Mouse (Mus musculus) heart, postnatal 4 days (tissue): ENCODE data around the gene Per1. TPM values are rescaled to one million over a fixed set of nuclear protein-coding genes. Genes with fewer than 3 reads are reported as not detected.

Experiments
- DNase-seq: peaks from one replicate; pipeline ENCODE4 v3.0.0; 2021
- total RNA-seq, 2 experiments: library from RNA; stranded (reverse); gene quantifications; 2 replicates each; pipeline ENCODE4 v1.2.3; 2021

The Per1 gene
- total RNA-seq, 2 experiments from 2014 or later: 42.6 to 55.6 TPM

DNA sequence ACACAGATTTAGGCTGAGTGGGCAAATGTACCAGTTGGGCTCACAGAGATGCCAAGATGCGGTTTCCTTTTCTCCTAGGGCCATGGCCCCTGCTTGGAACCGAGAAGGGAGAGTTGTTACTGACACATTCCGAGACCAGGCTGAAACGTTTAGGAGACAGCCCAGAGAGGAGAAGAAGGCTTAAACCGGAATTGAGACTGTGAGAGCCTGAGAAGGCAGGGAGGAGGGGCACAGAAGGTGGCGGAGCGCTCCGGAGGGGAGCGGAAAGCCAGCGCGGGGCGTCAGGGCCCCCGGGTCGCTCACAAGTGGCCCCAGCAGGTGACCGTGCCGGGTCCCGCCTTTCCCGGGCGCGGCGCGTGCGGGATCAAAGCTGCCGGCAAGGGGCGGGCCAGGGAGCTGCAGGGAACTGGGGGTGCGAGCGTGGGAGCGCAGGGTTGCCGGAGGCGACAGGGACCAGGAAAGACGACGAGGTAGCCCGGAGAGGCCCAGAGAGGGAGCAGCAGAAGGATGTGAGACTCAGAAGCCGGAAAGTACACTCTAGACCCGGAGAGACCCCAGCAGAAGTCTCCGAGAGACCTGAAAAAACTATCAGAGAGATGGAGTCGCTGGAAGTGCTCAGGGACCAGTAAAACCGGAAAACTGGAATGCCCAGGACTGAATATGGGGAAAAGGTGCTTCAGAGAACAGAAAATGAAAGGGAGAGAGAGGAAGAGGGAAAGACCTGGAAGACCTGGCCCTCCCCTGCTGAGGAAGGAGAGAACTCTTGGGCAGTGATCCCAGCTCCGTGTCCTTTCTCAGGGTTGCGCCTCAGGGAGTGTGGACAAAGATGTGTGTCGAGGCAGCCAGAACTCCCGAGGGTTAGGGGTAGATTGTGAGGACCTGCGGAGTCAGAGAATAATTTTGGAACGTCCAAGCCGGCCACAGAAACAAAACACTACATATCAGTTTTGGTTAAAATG is 23.0 kb downstream of the Per1 start:
- DNase-seq: peak; percentile 70

DNA sequence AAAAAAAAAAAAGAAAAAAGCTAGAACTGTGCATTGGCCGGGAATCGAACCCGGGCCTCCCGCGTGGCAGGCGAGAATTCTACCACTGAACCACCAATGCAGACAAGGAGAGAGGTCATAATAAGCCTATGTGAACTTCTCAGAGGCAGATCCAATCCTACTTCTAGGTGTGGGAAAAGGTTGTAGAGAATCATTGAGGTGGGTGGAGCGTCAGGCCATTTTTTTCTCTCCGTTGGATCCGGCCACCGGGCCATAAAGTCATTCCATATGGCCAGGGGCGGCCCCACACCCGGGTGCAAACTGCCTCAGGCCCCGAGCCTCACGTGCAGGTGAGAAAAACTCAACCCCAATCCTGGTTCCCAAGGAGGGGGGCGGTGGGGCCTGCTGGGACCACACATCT is 23.7 kb downstream of the Per1 start:
- DNase-seq: peak; percentile 93

DNA sequence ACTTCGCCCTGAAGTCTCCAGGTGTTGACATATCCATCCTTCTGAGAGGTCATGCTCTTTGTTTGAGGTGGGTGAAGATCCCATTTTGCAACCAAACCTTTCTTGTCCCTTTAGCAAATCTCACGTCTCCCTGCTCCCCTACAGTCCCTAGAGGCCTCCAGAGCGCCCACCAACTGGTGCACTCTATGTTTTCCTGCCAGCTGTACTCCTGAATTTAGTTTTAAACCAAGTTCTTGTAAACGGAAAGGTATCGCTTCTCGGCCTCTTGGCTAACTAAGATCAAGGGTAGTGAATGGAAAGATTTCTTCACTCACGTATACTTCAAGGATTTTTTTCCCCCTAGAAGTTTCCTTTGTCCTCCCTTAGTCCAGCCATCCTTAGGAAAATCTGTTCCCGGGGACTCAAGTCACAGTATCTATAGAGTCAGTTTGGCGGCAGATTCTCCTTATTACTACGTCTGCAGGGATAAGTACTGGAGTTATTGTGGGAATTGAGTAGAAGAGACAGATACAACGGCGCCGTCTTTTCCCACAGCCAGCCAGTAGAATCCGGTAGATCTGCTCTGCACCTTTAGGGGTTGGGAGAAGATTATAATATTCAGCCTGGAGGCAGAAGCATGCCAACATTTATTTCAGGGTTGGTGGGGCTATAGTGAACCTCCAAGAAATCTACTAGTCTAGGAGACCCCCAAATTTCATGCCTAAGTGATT is 24.6 kb downstream of the Per1 start:
- DNase-seq: no peak

DNA sequence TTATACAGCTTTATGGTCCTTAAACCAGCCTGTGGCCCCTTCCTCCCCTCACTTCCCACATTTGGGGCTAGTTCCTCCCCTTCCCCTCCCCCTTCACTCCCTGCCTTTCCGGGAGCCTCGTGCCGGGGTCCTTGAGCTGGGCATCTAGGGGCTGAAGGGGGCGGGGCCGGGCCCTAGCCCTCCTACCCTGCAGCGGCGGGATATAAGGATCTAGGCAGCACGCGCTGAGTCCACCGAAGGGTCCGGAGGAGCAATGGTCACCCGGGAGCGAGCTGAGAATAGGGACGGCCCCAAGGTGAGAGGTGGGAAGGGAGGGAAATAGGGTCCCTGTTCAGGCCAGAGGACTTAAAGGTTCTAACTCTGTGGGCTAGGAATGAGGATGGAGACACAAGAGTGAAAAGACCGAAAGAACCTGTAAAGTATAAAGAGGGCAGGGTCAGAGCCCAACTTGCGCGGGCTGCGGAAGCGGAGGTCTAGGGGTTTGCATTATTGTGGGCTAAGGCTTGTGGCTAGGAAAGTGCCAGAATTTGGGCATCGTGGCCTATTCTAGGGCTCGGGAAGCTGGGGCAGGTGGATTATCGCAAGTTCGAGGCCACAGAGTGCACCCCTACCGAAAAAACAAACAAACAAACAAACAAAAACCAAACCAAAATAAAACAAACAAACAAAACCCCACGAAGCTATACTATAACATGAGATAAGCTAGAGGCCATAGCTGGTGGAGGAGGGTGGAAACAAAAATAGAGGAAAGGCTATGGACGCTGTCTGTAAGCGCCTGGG is 25.4 kb downstream of the Per1 start, which contains the start of gene Hes7:
TSS of gene Hes7 (plus strand) at position 184 of the 780 bp plus-strand sequence.
- DNase-seq: peak; percentile 30

DNA sequence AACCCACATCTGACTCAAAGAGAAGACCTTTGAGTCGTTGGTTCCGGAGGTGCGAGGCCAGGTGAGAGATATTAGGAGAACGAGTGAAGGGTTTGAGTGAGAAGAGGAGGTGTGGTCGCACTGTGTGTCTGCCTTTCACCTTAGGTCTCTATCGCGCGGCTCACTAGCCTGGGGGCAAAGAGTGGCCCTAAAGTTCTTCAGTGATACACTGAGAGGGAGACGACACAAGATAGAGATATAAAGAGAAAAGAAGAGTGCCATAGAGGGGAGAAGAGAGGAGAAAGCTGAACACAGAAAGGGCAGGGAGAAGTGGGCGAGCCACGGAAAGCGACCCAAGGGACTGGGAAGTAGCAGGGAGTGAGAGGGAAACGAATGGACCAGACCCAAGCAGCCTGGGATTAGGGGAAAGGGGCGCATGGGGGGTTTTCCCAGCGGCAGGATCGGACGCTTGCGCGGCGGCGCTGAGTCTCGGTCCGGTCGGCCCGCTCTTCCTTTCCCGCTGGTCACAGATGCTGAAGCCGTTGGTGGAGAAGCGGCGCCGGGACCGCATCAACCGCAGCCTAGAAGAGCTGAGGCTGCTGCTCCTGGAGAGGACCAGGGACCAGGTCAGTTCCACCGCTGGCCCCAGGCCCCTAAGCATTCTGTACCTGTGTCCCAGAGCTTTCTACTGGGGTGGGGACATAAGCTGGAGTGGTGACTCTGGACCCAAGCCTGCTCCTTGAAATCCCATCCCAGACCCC is 26.2 kb downstream of the Per1 start:
- DNase-seq: peak; percentile 43

DNA sequence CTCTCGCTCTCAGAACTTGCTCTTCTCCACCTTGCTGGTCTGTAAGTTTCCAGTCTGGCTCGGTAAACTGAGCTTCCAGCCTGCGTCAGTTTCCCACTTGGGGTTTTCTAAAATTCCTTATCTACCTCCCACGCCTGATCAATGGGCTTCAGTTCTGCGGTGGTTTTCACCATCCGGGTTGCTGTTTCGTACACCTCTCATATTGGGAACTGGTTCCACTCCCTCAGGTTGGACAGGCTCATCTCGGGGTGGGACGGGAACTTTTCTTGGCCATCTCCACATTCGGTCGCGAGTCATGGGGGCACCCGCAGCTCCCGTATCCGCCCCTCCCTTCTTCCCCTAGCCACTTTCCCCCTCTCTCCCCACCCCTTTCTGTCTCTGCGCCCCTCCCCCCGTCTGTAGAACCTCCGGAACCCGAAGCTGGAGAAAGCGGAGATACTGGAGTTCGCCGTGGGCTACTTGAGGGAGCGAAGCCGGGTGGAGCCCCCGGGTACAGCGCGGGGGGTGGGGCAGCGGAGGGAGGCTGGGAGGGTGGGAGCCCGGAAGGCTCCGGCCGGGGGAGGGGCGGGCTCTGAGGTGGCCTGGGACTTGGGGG is 26.8 kb downstream of the Per1 start:
- no peak for DNase-seq

DNA sequence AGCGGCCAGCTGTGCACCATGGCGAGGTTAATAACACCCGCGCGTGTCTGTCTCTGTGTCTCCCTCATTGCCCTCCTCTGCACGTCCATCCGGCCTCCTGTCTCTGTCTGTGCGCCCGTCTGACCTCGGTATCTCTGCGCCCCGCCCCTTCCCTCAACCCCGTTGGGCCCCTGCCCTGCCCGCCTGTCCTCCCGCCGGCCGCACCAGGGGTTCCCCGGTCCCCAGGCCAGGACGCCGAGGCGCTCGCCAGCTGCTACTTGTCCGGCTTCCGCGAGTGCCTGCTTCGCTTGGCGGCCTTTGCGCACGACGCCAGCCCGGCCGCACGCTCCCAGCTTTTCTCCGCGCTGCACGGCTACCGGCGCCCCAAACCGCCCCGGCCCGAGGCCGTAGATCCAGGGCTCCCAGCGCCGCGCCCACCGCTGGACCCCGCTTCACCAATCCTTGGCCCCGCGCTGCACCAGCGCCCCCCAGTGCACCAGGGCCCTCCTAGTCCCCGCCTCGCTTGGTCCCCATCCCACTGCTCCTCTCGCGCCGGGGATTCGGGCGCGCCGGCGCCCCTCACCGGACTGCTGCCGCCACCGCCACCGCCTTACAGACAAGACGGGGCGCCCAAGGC is 27.4 kb downstream of the Per1 start, which contains the start of gene 9130213A22Rik:
TSS of gene 9130213A22Rik (minus strand) at position 254 of the 616 bp plus-strand sequence.
- peak; percentile 95 for DNase-seq

DNA sequence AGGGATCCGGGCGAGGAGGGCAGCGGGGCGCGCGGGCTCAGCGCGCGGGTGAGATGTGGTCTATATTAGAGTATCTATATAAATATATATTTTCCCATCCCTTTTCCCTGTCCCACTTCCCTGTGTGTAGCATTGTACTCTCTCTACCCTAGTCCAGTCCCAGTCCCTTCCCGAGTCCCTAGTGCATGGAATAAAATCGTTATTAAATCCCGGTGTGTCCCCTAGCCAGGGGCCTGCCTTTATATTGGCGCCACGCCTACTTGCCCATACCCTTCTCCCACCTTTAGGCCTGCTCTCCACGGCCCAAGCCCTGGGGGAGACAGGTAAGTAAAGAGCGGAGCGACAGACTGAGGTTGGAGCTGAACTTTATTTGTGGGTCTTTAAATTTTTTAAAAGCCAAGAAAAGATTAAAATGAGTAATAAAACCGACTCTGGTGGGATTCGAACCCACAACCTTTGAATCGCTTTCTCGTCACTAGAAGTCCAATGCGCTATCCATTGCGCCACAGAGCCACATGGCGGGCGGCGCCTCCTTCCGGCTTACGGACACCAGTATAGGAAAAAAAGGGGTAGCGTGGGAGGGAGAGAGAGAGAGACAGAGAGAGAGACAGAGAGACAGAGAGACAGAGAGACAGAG is 28.2 kb downstream of the Per1 start:
- DNase-seq: peak; percentile 94

DNA sequence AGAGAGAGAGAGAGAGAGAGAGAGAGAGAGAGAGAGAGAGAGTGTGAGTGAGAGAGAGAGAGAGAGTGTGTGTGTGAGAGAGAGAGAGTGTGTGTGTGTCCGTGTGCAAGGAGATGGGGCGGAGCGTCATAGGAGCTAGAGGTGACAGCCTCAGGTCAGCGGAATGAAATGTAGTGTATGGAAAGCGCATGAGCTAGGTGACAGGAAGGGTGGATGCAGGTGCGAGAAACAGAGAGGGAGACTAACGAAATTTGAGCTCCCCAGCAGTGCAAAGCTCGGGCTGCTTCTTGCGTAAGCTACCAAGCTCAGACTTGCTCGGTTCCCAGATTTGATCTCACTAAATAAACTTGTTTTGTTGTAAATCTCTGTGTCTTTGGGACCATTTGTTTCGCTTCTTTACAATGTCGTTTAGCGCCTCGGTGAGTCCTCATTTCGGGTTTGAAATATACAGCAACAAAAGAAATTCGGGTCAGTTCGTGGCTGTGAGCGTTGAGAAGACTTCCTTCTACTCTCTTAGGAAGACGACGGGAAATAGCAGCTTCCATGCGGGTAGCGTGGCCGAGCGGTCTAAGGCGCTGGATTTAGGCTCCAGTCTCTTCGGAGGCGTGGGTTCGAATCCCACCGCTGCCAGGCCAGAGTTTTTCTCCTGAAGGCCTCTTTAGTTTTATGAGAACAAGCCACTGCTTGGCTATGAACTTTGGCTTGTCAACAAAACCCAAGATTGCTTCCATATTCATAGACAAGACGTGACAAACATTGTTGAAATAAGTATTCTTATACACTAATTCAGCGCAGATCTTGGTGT is 28.9 kb downstream of the Per1 start:
- DNase-seq: peak; percentile 93

DNA sequence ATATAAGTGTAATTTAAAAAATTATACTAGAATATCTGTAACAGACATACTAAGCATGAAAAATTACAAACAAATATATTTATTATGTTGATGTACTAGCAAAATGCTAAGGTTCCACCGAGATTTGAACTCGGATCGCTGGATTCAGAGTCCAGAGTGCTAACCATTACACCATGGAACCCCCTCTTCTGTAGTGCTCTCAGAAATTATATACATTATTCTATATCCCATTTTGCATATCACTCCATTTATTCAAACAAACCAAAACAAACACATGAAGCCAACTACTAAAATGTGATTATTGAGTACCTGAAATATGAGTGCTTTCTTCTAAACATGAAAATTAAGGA is 29.5 kb downstream of the Per1 start:
- DNase-seq: peak; percentile 80

DNA sequence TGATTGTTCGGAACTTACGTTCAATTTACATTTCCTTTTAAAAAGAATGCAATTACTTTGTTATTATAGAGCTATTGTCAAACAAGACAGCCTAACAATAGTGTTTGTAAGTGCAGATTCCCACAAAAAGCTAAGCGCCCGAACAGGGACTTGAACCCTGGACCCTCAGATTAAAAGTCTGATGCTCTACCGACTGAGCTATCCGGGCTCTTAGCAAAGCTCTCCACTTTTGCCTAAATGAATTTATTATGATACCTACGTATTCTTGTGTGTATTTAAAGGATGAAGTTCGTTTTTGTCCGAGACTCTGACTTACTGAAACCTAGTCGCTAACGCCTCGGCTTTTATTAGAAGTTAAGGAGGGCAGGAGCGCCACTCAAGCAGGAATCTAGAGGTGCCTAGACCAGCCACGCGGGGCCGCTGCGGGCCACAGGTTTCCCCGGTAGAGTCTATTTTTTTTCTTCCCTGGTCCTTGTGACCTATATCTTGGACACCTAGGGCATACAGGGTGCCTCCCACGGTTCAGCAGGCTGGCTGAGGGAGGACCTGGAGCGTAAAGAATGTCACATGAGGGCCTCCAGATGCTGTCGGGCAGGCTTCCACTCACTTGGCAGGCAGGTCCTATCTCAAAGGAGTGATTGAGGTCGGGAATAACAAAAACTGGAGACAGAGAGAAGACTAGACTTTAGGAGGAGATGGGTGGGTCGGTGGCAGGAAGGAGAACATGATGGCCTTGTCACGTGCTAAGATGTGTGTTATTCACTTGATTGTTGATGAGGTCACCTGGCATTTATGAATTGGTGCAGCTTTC is 30.2 kb downstream of the Per1 start:
- DNase-seq: peak; percentile 84

DNA sequence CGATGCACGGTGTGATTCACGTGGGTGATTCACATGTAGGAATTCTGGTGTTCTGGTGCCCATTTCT is 30.7 kb downstream of the Per1 start, which contains the start of gene Aloxe3:
TSS of gene Aloxe3 (plus strand) at position 45 of the 67 bp plus-strand sequence.
- no peak for DNase-seq

DNA sequence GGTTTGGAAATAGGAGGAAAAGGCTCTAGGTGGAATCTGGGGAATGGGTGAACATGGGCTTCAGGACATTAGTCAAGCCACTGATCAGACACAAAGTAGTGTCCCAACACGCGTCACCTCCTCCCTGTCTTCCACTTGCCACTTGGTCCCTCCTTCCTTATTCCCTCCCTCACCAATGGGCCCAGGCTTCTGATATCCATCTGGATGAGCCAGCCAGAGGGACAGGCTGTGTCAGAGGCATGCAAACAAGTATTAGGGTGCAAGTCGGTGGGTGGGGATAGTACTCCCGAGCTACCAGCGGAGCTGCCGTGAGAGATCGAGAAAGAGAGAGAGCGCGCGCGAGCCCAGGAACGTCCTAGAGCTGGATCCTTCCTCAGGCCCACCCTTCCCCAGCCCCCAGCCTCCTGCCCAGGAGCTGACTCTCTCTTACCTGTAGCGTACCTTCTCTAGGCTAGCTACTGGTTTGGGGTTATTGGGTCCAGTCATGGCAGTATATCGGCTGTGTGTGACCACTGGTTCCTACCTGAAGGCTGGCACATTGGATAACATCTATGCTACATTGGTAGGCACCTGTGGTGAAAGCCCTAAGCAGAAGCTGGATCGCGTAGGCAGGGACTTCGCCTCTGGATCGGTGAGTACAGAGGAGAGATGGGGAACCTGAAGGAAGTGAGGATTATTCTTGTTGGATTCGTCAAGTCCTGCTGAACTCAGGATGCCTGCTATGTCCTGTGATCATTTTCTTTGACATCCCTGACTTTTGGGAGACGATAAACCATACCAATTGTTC is 31.1 kb downstream of the Per1 start:
- DNase-seq: no peak

DNA sequence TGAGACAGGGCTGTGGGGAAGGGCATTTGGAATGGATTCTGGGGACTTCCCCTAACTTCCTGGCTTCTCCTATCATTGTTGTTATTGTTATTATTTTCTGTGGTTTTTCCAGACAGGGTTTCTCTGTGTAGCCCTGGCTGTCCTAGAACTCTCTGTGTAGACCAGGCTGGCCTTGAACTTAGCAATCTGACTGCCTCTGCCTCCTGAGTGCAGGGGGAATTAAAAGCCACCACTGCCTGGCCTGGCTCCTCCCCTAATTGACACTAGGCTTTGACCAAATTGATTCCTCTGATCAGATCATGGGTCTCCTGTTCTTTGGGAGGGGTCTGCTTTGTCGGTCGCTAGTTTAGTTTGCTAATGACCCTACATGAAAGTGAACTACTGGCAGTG is 31.7 kb downstream of the Per1 start:
- no peak for DNase-seq

DNA sequence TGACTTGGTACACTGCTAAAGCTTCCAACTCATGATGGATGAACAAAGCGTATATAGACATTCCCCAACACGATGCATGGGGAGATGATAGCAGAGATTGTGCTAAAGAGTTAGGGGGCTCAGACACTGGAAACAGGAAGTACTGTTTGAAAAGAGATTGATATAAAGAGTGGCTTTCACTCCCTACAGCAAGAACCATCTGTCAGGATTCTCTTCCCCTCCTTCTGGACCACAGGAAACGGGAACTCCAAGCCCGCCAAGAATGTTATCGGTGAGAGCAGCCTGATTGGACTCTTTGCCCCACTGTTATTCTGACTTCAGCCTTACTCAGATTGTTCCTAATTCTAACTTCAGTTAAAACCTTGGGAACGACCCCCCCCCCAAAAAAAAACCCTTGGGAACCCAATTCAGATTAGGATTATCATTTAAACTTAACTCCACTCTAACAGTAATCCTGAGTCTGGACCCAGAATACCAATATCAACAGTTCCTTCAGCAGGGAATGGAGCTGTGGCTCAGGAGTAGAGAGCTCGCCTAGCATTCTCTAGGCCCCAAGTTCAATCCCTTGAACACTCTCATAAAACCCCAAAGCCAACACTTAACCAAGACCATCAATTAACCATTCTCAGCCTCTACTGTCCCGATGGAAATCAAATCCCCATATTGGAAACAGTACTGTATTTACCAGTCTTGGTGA is 33.6 kb downstream of the Per1 start:
- DNase-seq: no peak

DNA sequence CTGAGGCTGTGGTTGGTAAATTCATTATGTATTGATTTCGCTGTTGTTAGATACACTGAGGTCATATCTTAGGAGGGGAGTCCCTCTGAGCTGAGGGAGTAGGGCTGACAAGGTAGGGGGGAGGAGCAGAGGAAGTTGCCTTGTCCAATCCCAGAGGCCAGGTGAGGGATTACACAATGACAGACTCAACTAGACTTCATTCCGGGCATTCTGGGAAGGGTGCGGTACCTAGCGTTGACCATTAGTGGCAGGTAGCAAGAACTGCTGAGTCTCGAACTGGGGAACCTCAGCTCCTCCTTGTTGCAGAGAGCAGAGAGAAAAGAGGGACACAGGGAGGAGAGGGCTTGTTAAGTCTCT is 38.5 kb downstream of the Per1 start:
- no peak for DNase-seq

DNA sequence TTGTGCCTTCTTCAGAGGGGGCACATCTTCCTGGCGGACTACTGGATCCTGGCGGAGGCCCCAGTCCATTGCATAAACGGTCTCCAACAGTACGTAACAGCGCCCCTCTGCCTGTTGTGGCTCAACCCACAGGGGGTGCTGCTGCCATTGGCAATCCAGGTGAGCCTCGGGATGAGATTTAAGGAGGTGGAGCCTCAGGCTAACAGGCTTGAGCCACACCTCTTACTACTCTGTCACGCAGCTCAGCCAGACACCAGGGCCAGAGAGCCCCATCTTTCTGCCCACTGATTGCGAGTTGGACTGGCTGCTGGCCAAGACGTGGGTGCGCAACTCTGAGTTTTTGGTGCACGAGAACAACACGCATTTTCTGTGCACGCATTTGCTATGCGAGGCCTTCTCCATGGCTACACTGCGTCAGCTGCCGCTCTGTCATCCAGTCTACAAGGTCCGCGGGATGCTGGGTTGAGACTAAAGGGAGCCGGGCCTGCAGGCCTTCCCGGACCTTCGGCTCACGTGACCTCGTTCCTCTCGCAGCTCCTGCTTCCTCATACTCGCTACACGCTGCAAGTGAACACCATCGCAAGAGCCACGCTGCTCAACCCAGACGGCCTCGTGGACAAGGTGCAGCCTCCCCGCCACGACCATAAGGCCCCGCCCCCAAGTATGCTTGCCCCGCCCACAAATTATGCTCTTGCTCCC is 39.1 kb downstream of the Per1 start:
- DNase-seq: peak; percentile 46

DNA sequence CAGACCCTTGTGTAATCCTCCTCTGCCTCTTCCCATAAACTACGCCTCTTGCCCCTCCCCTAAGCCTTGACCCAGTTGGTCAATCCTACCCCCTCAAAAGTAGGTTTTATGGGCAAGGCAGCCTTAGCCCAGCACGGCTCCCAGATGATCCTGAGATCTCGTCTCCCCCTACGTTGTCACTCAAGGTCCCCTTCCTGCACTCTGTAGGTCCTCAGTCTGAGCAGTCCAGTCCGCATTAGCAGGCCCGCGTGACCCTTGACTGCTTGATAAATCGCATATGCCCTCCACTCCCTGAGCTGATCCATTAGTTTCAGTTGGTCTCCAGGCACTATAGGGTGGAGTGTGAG is 39.6 kb downstream of the Per1 start:
- no peak for DNase-seq
